Mouse (Mus musculus) intestine, embryonic 16.5 days (tissue): ENCODE results near the gene Tmem38b. TPM values are rescaled to one million over a fixed set of nuclear protein-coding genes. Genes with fewer than 3 reads are reported as not detected.

Source experiments
- ATAC-seq: fragments of 200-750 bp; cut with Nextera tagmentation; 2 replicates; pipeline ENCODE4 v1.8.0; 2017; ENCODE audit warnings: moderate TSS enrichment, moderate library complexity
- H3K27ac ChIP-seq: fragments of 300-500 bp; sonication (generic); 2 replicates; pipeline ENCODE4 v1.5.1; 2014; ENCODE audit warnings: mild to moderate bottlenecking, low read length
- H3K27me3 ChIP-seq: fragments of 300-500 bp; sonication (generic); replicated peaks from 2 replicates; pipeline ENCODE4 v1.6.1; 2014; ENCODE audit warnings: low read length, control low read depth, mixed read lengths; ENCODE audit not compliant: control insufficient read depth, insufficient read depth
- H3K36me3 ChIP-seq: fragments of 300-500 bp; sonication (generic); 2 replicates; pipeline ENCODE4 v1.6.1; 2014; ENCODE audit warnings: low read length, control low read depth; ENCODE audit not compliant: control insufficient read depth, insufficient read depth
- H3K4me1 ChIP-seq: fragments of 300-500 bp; sonication (generic); 2 replicates; pipeline ENCODE4 v1.6.1; 2014; ENCODE audit warnings: low read length, control low read depth, mixed read lengths; ENCODE audit not compliant: control insufficient read depth, insufficient read depth
- H3K4me2 ChIP-seq: fragments of 300-500 bp; sonication (generic); 2 replicates; pipeline ENCODE4 v1.6.1; 2014; ENCODE audit warnings: low read depth, low read length, control low read depth
- H3K4me3 ChIP-seq: fragments of 300-500 bp; sonication (generic); 2 replicates; pipeline ENCODE4 v1.5.1; 2014; ENCODE audit warnings: mild to moderate bottlenecking, low read length
- H3K9ac ChIP-seq: fragments of 300-500 bp; sonication (generic); 2 replicates; pipeline ENCODE4 v1.6.1; 2014; ENCODE audit warnings: low read depth, low read length
- H3K9me3 ChIP-seq: fragments of 300-500 bp; sonication (generic); 2 replicates; pipeline ENCODE4 v1.6.1; 2016; ENCODE audit warnings: low read length, control low read depth; ENCODE audit not compliant: control insufficient read depth
- WGBS: fragments of 180-500 bp; shearing (Covaris S2); extraction: QIAGEN DNeasy Blood & Tissue Kit; methylation state at CpG from one replicate; pipeline ENCODE4 v1.1.7; 2014; 5-methylcytosine and 5-hydroxymethylcytosine counted together
- polyA plus RNA-seq: library from polyadenylated mRNA; unstranded; fragments of >200 nt; fragmentation: Nextera tagmentation; extraction: Ambion mirVana; gene quantifications from 2 replicates; pipeline ENCODE4 v1.2.1, GENCODE M21; 2015

Gene Tmem38b
- polyA plus RNA-seq, 1 experiment from 2014 or later = 7.3 TPM

GRCm38 (mm10) chr4:53844835-53845619 is 19.2 kb downstream of the Tmem38b start:
- H3K4me2 ChIP-seq = no peak overlapping the region
- no peaks in the 10 kb centered on the region for H3K36me3 ChIP-seq
- H3K4me1 ChIP-seq = no peaks in the 10 kb centered on the region
- no peaks in the 10 kb centered on the region for H3K9me3 ChIP-seq
- WGBS = 54% methylated on average over 6 of the region's 6 CpGs
- H3K4me3 ChIP-seq = no peak overlapping the region
- no peak overlapping the region for H3K27ac ChIP-seq
- H3K9ac ChIP-seq = no peak overlapping the region
- ATAC-seq = no peak
- H3K27me3 ChIP-seq = no peaks in the 10 kb centered on the region

- H3K36me3 ChIP-seq = no peaks in the 10 kb centered on the region
- H3K4me3 ChIP-seq = no peak overlapping the region
- H3K9ac ChIP-seq = no peak overlapping the region
- WGBS = 93% methylated on average over 1 of the region's 1 CpGs
- H3K27me3 ChIP-seq = no peaks in the 10 kb centered on the region
- no peak overlapping the region for H3K27ac ChIP-seq
- H3K9me3 ChIP-seq = no peaks in the 10 kb centered on the region
- no peaks in the 10 kb centered on the region for H3K4me1 ChIP-seq
- H3K4me2 ChIP-seq = no peak overlapping the region
- ATAC-seq = no peak
Observed at GRCm38 (mm10) chr4:53845656-53846055, 19.8 kb downstream of the Tmem38b start.

- ATAC-seq = no peak
- 59% methylated on average over 2 of the region's 2 CpGs for WGBS
- Histone ChIP-seq H3K4me2 (no peak overlapping the region), H3K4me1 (no peaks in the 10 kb centered on the region), H3K9ac (no peak overlapping the region), H3K9me3 (no peaks in the 10 kb centered on the region), H3K27me3 (no peaks in the 10 kb centered on the region), H3K36me3 (no peaks in the 10 kb centered on the region), H3K4me3 (no peak overlapping the region), H3K27ac (no peak overlapping the region)
Observed at GRCm38 (mm10) chr4:53846326-53846725, 20.5 kb downstream of the Tmem38b start.

GRCm38 (mm10) chr4:53847541-53847940 is 21.7 kb downstream of the Tmem38b start:
- H3K36me3 ChIP-seq = no peaks in the 10 kb centered on the region
- no peaks in the 10 kb centered on the region for H3K9me3 ChIP-seq
- WGBS = 88% methylated on average over 4 of the region's 4 CpGs
- H3K27ac ChIP-seq = no peak overlapping the region
- no peak overlapping the region for H3K4me3 ChIP-seq
- no peak overlapping the region for H3K9ac ChIP-seq
- no peaks in the 10 kb centered on the region for H3K27me3 ChIP-seq
- no peak overlapping the region for H3K4me2 ChIP-seq
- no peak for ATAC-seq
- no peaks in the 10 kb centered on the region for H3K4me1 ChIP-seq

GRCm38 (mm10) chr4:53848308-53848707 is 22.5 kb downstream of the Tmem38b start:
- 91% methylated on average over 3 of the region's 3 CpGs for WGBS
- no peak overlapping the region for H3K27ac ChIP-seq
- no peak overlapping the region for H3K9ac ChIP-seq
- H3K4me2 ChIP-seq = no peak overlapping the region
- no peaks in the 10 kb centered on the region for H3K36me3 ChIP-seq
- no peak overlapping the region for H3K4me3 ChIP-seq
- no peaks in the 10 kb centered on the region for H3K27me3 ChIP-seq
- H3K4me1 ChIP-seq = no peaks in the 10 kb centered on the region
- H3K9me3 ChIP-seq = no peaks in the 10 kb centered on the region
- no peak for ATAC-seq

GRCm38 (mm10) chr4:53848816-53849215 is 23.0 kb downstream of the Tmem38b start:
- H3K9me3 ChIP-seq = no peaks in the 10 kb centered on the region
- no peaks in the 10 kb centered on the region for H3K4me1 ChIP-seq
- no peaks in the 10 kb centered on the region for H3K27me3 ChIP-seq
- no peak for ATAC-seq
- no peak overlapping the region for H3K27ac ChIP-seq
- no peak overlapping the region for H3K4me2 ChIP-seq
- no peak overlapping the region for H3K4me3 ChIP-seq
- no peaks in the 10 kb centered on the region for H3K36me3 ChIP-seq
- WGBS = 89% methylated on average over 8 of the region's 8 CpGs
- H3K9ac ChIP-seq = no peak overlapping the region

GRCm38 (mm10) chr4:53849804-53850203 is 24.0 kb downstream of the Tmem38b start:
- H3K4me3 ChIP-seq = no peak overlapping the region

GRCm38 (mm10) chr4:53853333-53853732 is 27.5 kb downstream of the Tmem38b start:
- ATAC-seq = no peak
- Histone ChIP-seq H3K4me3 (no peak overlapping the region), H3K27ac (no peak overlapping the region), H3K4me2 (no peak overlapping the region), H3K36me3 (no peaks in the 10 kb centered on the region), H3K9ac (no peak overlapping the region), H3K9me3 (no peaks in the 10 kb centered on the region), H3K27me3 (no peaks in the 10 kb centered on the region), H3K4me1 (no peaks in the 10 kb centered on the region)
- 80% methylated on average over 1 of the region's 1 CpGs for WGBS

More at GRCm38 (mm10) chr4:53849804-53850203, 24.0 kb downstream of the Tmem38b start:
- no peak overlapping the region for H3K9ac ChIP-seq
- H3K27me3 ChIP-seq = no peaks in the 10 kb centered on the region
- no peak overlapping the region for H3K4me2 ChIP-seq
- no peak overlapping the region for H3K27ac ChIP-seq
- H3K4me1 ChIP-seq = no peaks in the 10 kb centered on the region
- ATAC-seq = no peak
- WGBS = 0% methylated on average over 1 of the region's 1 CpGs
- H3K9me3 ChIP-seq = no peaks in the 10 kb centered on the region
- no peaks in the 10 kb centered on the region for H3K36me3 ChIP-seq

- 61% methylated on average over 18 of the region's 18 CpGs for WGBS
- no peak overlapping the region for H3K4me3 ChIP-seq
- H3K27me3 ChIP-seq = no peaks in the 10 kb centered on the region
- H3K9ac ChIP-seq = no peak overlapping the region
- no peak for ATAC-seq
- no peaks in the 10 kb centered on the region for H3K36me3 ChIP-seq
- H3K9me3 ChIP-seq = no peaks in the 10 kb centered on the region
- no peaks in the 10 kb centered on the region for H3K4me1 ChIP-seq
- H3K27ac ChIP-seq = no peak overlapping the region
- H3K4me2 ChIP-seq = no peak overlapping the region
Observed at GRCm38 (mm10) chr4:53859944-53860343, 34.1 kb downstream of the Tmem38b start.

- Histone ChIP-seq H3K9ac (no peak overlapping the region), H3K27ac (no peak overlapping the region), H3K36me3 (no peaks in the 10 kb centered on the region), H3K4me3 (no peak overlapping the region), H3K27me3 (no peaks in the 10 kb centered on the region), H3K4me1 (no peaks in the 10 kb centered on the region), H3K9me3 (no peaks in the 10 kb centered on the region), H3K4me2 (no peak overlapping the region)
- 80% methylated on average over 6 of the region's 6 CpGs for WGBS
- ATAC-seq = no peak
Observed at GRCm38 (mm10) chr4:53862101-53862500, 36.3 kb downstream of the Tmem38b start.
